Mouse (Mus musculus) heart, adult 2 months (tissue): ENCODE results near the gene Dusp27.

Experiments used
- CTCF ChIP-seq: fragments of 200-600 bp; IDR thresholded peaks from 2 replicates; pipeline ENCODE4 v1.8.1; 2022; ENCODE audit warnings: antibody characterized with exemption, mild to moderate bottlenecking, moderate library complexity
- POLR2A ChIP-seq: fragments of 200-500 bp; IDR thresholded peaks from 2 replicates; pipeline ENCODE4 v1.6.1; 2011; ENCODE audit warnings: mild to moderate bottlenecking, low read depth, low read length, control low read depth; ENCODE audit not compliant: insufficient read depth

- TF ChIP-seq POLR2A (no peak), CTCF (no peak)
Observed at GRCm38 (mm10) chr1:166170852-166171251, 43.1 kb upstream of the Dusp27 start.
